Mouse (Mus musculus) cortical plate, adult 2 months (tissue): ENCODE results near the gene Uap1l1.

ENCODE experiments used
- CTCF ChIP-seq: fragments of 200-500 bp; IDR thresholded peaks from 2 replicates; pipeline ENCODE4 v1.5.1; 2011; ENCODE audit warnings: mild to moderate bottlenecking, control low read depth, low read length; ENCODE audit not compliant: insufficient read depth; ENCODE audit errors: extremely low read depth
- POLR2A ChIP-seq: fragments of 200-500 bp; IDR thresholded peaks from 2 replicates; pipeline ENCODE4 v1.6.1; 2011; ENCODE audit warnings: mild to moderate bottlenecking, low read length, control low read depth; ENCODE audit not compliant: insufficient read depth; ENCODE audit errors: extremely low read depth

- TF ChIP-seq CTCF (no peak), POLR2A (no peak)
Observed at GRCm38 (mm10) chr2:25320084-25320483, 45.4 kb downstream of the Uap1l1 start.
